Mouse (Mus musculus) stomach, embryonic 15.5 days (tissue): ENCODE data around the gene Gm4787. TPM values are rescaled to one million over a fixed set of nuclear protein-coding genes. Genes with fewer than 3 reads are reported as not detected.

Experiments
- polyA plus RNA-seq: library from polyadenylated mRNA; unstranded; fragments of >200 nt; fragmentation: Nextera tagmentation; extraction: Ambion mirVana; gene quantifications from 2 replicates; pipeline ENCODE4 v1.2.1, GENCODE M21; 2015

Gm4787 gene
- polyA plus RNA-seq, 1 experiment from 2014 or later: 0.09 TPM

Other genes with a start within 250 kb of the Gm4787 start
- gene Slc8a3, start 46.3 kb downstream of the Gm4787 start, polyA plus RNA-seq: 0.43 and 0.63 TPM in 2 replicates
- gene Adam4, start 42.5 kb upstream of the Gm4787 start, polyA plus RNA-seq: 0.65 and 0.67 TPM in 2 replicates
- 150 and 155 TPM in 2 replicates for gene Cox16, start 105.7 kb upstream of the Gm4787 start, polyA plus RNA-seq
- gene Gm20498, start 153.4 kb upstream of the Gm4787 start, polyA plus RNA-seq: 25.9 and 26.3 TPM in 2 replicates
- 40.3 and 43.6 TPM in 2 replicates for gene Synj2bp, start 153.4 kb upstream of the Gm4787 start, polyA plus RNA-seq
- 0.19 and 0.28 TPM in 2 replicates for gene Adam21, start 189.0 kb upstream of the Gm4787 start, polyA plus RNA-seq
- 66.4 and 67.1 TPM in 2 replicates for gene Med6, start 215.5 kb upstream of the Gm4787 start, polyA plus RNA-seq